Mouse (Mus musculus) heart, postnatal 4 days (tissue): Measurements from ENCODE around the gene Pxn. TPM values are rescaled to one million over a fixed set of nuclear protein-coding genes. Genes with fewer than 3 reads are reported as not detected.
A peak's percentile ranks its signal among the peaks of the same experiment; 100 is the strongest.
"Not testable (repeated sequence)": the region's sequence is repeated elsewhere in the genome, so short reads cannot be mapped to it uniquely, and the experiment has no call there.

ENCODE experiments used
- DNase-seq: peaks from one replicate; pipeline ENCODE4 v3.0.0; 2021
- total RNA-seq, 2 experiments: library from RNA; stranded (reverse); gene quantifications; 2 replicates each; pipeline ENCODE4 v1.2.3; 2021

Pxn gene
- total RNA-seq, 2 experiments from 2014 or later = 62.9 to 66.0 TPM

DNA sequence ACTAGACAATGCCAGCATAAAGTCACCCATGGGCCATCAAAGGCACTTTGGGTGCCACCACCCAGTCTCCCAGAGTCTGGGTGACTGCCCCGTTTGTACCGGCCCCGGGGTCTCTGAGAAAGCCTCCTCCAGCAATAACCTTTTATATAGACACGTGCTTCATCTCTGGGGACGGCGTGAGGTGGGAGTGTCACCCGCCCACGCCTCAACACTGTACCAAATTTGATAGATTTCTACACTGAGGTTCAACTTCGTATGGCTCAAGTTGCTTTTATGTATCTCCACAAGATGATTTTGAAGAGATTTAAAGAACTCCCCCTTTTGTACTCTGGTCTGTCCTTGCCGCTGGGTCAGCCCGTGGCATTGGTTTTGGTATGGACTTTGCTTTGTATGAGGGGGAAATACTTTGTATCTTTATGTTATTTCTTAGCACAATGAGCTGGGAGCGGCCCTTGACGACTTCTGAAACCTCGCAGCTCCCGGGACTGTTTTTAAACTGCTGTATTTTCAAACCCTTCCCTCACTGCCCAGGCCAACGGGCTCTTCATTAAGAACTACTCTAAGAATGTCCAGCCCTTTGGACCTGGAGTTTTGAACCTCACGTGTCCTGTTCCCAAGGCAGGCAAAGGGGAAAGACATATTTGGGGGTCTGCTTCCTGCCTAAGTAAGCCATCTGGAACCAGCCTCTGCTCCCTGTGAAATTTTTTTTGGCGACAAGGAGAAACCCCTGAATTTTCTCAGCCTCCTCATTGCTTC, 48.2 kb downstream of the Pxn start:
- DNase-seq = no peak

GRCm38 (mm10) chr5:115556217-115556616, 49.7 kb downstream of the Pxn start:
- peak; percentile 89 for DNase-seq

GRCm38 (mm10) chr5:115558182-115558794, 51.8 kb downstream of the Pxn start:
- DNase-seq = no peak

GRCm38 (mm10) chr5:115559237-115560101, 53.0 kb downstream of the Pxn start, which contains the start of gene Rplp0:
Gene Rplp0 (plus strand): TSS chr5:115559467.
- peak; percentile 100 for DNase-seq

- DNase-seq = no peak
These were observed 53.9 kb downstream of the Pxn start for GRCm38 (mm10) chr5:115560336-115560905.

- no peak for DNase-seq
These were observed 57.5 kb downstream of the Pxn start for GRCm38 (mm10) chr5:115563771-115564585.

DNA sequence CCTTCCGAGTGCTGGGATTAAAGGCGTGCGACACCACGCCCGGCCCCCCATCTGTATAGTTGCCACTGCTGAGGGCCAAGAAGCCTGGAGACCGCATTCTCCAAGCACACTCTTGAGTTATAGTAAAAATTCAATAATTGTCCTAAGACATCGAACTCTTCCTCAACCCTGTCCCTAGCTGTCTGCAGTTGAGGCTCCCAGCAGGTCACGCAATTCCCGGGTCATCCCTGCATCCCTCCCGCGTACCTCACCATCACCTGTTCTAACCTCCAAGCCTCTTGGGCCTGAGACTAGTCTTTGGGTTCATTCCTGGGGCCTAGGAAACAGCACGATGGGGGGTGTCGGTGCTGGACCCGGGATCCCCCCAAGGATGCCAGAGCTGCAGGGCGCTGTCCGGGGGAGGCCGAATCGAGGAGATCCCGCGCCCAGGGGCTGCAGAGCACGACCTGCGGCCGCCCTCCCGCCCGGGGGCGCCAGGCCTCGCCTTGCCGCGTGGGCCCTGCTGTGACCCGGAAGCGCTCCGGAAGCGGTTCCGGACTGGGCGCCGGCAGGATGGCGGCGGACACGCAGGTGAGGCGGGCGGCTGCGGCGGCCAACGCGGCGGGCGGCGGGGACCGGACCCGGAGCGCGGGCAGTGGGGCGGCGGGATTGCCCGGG, 58.4 kb downstream of the Pxn start, which contains the start of gene Gcn1l1:
TSS of gene Gcn1l1 (plus strand) at position 518 of the 657 bp plus-strand sequence.
- DNase-seq = peak; percentile 82

- no peak for DNase-seq
These were observed 58.9 kb downstream of the Pxn start for GRCm38 (mm10) chr5:115565403-115565802.

DNA sequence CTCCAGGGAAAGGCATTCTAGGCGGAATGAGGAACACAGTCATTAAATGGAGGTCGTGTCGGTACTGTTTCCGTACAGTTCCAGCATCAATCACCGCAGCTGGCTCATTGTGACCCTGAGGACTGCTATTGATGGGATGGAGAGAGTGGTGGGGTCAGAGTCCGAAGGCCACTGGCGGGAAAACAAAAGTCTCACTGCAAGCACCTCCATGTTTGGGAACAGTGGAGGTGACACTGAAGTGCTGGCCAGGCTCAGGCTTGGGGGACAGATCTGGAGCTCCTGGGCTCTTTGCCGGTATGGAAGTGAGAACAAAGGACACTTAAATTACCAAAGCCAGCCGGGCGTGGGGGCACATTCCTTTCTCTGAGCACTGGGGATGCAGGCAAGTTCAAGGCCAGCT, 62.2 kb downstream of the Pxn start:
- DNase-seq = no peak

GRCm38 (mm10) chr5:115569308-115569707, 62.8 kb downstream of the Pxn start:
- DNase-seq = no peak

- DNase-seq = no peak
These were observed 63.2 kb downstream of the Pxn start for GRCm38 (mm10) chr5:115569721-115570120.

DNA sequence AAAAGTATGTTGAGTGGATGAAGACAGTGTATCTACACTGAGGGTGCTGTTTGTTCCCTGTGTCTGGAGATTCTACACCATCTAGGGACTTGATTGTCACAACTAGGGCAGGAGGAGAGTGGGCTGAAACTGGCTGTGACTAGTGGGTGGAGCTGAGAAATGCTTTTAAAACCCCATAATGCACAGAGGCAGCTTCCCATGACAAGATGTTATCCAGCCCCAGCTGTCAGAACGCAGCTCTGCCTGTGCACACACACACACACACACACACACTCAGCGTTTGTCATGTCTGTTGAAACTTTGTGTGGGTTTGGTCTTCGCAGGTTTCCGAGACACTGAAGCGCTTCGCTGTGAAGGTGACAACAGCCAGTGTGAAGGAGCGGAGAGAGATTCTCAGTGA, 64.6 kb downstream of the Pxn start:
- DNase-seq = no peak

GRCm38 (mm10) chr5:115572679-115573535, 66.4 kb downstream of the Pxn start:
- DNase-seq = peak; percentile 69

DNA sequence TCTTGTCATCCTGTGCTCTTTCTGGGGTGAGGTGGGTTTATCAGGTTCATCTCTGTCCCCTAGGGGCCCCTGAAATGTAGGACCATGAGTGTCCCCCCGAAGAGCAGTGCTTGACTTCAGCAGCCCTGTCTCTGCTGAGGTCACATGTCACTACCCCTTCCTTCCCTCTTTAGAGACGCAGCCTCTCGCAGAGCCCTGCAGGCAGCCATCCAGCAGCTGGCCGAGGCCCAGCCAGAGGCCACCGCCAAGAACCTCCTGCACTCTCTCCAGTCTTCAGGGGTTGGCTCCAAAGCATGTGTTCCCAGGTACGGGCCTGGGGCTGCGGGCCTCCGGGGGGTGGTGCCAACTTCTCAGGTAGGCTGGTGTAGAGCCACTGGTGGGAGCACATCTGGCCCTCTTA, 68.5 kb downstream of the Pxn start:
- DNase-seq = peak; percentile 86

DNA sequence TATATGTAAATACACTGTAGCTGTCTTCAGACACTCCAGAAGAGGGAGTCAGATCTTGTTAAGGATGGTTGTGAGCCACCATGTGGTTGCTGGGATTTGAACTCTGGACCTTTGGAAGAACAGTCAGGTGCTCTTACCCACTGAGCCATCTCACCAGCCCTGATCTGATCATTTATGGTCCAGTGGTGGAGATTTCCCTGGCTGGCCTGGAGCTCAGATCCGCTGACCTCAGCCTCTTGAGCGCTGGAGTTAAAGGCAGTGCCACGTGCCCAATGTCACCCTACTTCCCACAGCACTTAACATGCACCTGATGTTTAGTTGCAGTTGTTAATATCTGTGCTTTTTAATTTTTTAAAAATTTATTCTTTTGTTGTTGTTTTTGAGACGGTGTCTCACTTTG, 71.2 kb downstream of the Pxn start:
- DNase-seq = not testable (repeated sequence)

DNA sequence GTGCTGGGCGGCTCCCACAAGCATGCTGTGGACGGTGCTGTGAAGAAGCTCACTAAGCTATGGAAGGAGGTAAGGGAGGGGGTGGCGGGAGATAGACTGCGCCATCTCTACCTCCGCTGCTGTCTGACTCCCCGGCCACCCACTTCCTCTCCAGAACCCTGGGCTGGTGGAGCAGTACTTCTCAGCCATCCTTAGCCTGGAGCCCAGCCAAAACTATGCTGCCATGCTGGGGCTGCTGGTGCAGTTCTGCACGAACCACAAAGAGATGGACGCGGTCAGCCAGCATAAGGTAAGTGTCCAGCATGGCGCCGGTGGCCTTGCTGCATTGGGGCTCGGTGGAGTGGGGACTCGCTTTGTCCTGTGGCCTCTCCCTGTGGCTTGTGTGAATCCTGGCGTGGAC, 72.4 kb downstream of the Pxn start:
- no peak for DNase-seq

DNA sequence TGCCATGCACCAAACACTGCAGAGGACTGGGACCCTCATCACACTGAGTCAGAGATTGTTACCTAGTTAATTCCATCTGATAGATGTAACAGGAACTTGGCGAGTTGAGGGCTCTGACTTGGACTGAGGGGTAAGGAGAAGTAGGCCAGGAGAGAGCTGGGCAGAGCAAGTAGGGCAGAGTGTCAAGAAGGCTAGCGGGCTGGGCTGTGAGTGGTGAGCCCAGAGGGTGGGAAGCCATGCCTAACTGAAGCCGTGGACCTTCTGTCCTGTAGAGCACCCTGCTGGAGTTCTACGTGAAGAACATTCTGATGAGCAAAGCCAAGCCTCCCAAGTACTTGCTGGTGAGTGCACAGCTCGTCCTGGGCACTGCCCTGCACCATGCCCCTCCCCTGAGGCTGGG, 72.9 kb downstream of the Pxn start:
- no peak for DNase-seq

DNA sequence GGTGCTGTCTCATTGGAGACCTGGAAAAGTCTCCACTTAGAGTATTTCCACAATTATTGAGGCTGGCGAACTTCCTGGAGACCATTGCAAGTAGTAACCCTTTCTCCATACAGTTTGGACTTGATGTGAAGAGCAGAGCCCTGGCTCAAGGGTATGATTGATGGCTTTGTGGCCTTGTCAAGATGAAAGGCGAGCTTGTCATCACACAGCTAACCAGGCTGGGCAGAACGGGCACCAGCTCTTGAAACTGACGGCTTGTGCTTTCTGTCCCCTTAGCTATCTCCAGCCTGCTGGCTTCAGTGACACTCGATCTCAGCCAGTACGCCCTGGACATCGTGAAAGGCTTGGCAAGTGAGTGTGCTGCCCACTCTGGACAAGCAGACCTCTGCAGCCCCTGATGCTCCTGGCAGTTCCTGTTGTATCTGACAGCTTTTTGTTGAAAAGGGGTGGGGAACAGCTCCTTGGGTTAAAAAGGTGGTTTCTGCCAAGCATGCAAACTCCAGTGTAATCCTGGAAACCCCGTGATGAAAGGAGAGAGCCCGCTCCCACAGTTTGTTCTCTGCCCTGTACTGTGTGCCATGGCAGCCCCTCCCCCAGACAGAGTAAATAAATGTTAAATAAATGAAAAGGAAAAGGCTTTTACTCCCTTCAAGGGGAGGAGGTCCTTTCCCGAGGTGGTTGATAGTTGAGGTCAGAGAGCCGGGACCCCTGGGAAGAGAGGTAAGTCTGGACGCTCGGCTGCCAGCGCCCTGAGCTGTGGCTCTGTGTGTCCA, 73.9 kb downstream of the Pxn start:
- DNase-seq = no peak

DNA sequence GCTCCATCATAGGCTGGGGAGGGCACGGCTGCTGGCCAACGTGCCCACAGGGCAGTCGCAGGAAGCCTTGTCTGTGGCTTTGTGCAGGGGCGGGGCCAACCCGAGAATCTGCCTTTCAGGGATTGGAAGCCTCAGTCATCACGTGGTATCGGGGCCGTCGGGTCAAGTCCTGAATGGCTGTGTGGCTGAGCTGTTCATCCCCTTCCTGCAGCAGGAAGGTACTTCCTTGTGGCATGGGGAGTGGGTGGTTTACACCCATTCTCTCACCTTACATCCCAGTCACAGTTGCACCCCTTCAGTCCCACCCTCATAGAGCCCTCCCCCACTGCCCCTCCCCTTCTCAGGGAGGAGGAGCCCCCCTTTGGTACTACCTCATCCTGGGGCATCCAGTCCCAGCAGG, 75.2 kb downstream of the Pxn start:
- no peak for DNase-seq
